Mouse (Mus musculus): ENCODE data around the gene Nkx2-2.
"Not testable (repeated sequence)": the region's sequence is repeated elsewhere in the genome, so short reads cannot be mapped to it uniquely, and the experiment has no call there.

Gene Nkx2-2

DNA sequence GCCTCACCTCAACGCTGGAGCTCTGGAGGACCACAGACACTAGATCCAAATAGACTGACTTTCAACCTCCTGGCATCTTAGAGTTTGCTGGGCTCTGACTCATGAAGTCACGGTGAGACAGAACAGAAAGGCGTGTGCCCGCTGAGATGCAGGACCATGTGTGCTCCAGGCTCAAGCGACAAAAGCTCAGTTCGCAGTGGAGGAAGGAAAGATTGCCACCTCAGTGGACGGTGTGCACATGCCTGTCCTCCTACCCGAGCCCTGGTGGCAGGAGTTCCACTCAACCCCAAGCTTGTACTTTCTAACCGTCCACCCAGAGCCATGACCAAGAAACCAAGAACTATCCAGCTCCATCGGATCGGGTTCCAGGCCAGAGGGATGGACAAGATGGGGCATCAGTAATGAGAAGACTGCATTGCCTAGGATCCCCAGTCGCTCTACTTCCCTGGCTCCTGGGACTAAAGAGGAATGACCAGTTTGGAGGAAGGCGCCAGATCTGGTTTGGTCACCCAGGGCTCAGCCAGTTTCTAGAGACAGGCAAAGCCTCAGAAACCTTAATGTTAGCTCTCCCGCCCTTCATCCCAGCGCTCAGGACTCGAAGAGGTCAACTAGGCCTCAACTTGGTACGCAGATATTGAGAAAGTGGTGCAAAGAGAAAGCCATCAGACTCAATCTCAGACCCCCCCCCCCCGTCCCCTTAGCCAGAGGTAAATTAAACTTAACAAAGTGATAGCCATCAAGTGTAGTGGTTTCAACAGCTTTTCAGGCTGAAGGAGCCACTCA, 11.9 kb downstream of the Nkx2-2 start:
- DNase-seq (ENCODE audit: extremely low spot score, low read depth, low spot score): no peak

DNA sequence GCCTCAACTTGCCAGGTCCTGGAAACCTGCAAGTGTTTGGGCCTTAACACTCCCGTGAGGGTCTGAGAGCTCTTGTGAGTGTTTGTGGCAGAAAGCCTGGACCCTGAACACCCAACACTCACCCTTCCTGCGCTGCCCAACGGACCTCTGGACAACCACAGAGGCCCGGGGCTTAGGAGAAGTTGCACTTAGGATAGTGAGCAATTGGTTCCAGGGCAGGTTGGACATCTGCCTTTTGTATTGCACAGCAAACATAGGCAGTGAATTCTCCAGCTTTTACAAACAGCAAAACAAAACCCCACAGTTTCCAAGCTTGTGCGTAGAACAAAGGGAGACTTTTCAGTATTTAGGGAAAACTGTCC, 12.8 kb downstream of the Nkx2-2 start:
- no peak for DNase-seq (ENCODE audit: extremely low spot score, low read depth, low spot score)

DNA sequence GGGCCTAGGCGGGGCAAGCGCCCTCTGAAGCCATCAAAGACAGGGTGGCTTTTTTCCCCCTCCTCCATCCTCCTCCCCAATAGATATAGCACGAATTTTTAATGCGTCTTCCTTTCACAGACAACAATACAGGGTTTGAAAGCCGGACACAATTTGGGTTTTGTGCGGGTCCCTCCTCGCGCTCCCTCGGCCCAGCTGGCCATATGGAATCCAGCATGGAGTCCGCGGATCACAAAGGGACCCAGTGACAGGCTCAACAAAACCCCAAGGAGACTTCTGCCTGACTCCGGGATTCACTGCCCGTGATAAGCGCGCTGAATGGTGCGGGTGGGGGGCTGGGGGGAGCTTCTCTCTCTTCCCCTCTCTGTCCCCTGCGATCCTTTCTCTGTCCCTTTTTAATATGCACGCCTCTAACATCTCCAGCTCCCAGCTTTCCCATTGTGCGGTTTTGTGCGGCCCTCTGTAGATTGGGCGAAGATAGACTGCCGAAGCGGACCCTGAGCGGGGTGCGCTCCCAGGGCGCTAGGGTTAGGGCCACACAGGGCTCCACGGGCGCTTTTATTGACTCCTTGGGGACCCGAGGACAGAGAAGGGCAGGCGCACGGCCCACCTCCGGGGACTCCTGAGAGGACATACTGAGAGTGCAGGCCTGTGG, 13.3 kb downstream of the Nkx2-2 start:
- DNase-seq (ENCODE audit: extremely low spot score, low read depth, low spot score): no peak

DNA sequence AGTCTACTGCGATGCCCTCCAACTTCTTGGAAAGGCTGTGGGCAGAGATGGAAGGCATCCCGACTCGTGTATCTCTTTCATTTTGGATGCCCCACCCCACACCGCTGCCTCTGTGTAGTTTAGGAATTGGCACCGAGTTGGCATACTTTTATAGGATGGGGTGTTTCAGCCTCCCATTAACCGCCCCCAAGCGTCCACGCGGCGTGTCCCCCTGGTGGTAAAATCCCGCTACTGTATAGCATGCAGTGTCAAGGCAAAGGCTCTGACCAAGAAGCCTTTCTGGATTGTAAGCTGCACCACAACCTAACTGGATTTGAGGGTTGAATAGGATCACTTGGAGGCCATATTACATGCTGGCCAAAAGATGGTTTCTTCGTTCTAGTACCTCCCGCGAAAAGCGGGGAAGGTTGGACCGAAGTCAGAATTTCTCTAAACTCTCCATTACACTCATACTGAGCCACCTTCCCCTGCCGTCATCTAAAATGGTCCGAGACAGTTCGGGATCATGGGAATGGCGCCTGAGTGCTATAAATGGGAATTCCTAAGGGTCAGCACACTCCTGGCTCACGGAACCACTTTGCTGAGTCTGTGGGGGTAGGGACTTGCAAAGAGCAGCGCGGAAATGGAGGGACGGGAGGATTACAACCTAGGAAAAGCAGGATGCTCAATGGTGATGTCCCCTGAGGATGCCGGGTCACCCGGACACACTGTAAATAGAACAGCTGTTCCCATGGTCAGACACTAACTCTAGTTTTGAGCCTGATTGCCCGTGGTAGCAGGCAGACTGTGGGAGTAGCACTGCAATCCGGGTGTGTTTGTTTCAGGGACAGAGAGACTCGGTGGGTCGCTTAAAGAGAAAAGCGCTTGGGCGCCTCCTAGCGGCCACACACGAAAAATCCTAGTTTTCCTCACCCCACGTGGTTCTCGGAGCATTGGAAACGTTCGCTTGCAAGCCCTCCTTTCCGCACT, 15.7 kb downstream of the Nkx2-2 start:
- DNase-seq (ENCODE audit: extremely low spot score, low read depth, low spot score): no peak

DNA sequence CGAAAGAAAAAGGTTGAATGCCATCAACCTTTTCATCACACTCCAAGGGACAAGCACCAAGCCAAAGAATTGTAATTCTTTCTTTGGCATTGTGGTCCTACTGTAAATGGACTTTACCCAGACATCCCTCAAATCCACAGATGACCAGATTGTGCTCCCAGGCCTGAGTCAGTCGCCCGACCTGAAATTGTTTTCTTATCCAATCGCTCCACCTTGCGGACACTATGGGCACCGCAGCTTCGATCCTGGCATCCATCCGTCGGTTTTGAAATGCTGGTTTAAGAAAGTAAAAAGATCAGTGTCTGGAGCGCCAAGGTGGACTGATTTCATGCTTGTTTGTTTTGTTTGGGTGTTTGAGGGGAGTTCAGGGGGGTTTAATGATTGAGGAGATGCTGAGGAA, 16.4 kb downstream of the Nkx2-2 start:
- no peak for DNase-seq (ENCODE audit: extremely low spot score, low read depth, low spot score)

DNA sequence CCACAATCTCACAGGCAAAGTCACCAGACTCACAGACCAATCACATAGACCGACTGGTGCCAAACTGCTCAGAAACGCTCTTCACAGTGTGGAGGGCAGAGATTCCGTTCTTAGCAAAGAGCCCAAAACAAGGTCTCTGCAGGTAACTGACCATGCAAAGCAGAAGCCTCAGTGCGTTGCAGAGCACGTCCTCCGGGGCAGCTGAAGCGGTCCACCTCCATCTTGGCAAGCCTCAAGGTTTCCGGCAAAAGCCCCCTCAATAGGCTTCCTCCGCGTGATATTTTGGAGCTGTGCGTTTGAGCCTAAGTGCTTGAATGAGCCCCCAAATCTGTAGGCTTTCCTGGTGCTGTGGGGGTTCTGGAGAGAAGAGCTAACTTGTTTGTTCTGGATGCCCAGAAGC, 18.7 kb downstream of the Nkx2-2 start:
- no peak for DNase-seq (ENCODE audit: extremely low spot score, low read depth, low spot score)

DNA sequence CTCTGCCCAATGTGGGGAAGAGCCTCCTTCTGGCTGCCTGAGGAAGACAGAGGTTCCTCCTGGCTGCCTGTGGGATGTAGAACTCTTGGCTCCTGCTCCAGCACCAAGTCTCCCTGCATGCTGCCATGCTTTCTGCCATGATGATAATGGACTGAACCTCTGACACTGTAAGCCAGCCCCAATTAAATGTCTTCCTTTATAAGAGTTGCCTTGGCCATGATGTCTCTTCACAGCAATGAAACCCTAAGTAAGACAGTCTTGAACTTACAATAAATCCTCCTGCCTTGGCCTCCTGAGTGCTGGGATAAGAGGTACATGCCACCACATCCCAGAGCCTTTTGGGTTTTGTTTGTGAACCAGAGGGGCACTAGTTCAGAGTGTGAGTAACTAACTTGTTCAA, 20.3 kb downstream of the Nkx2-2 start:
- no peak for DNase-seq (ENCODE audit: extremely low spot score, low read depth, low spot score)

DNA sequence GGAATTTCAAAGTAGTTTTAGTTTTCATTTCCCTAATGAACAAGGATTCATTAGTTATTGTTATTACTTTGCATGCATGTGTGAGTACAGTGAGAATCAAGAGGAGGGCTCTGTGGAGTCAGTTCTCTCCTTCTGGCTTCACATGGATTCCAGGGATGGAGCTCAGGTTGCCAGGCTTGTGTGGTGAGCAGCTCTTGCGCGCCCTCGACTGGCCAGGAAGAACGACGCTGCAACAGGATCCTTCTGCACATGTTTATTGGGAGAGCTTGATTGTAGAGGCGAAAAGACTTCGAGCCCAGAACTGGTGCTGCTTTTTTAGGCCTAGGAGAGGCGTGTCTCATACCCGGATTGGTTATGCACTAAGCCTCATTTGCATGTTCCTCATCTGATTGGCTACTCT, 23.5 kb downstream of the Nkx2-2 start:
- not testable (repeated sequence) for DNase-seq (ENCODE audit: extremely low spot score, low read depth, low spot score)

DNA sequence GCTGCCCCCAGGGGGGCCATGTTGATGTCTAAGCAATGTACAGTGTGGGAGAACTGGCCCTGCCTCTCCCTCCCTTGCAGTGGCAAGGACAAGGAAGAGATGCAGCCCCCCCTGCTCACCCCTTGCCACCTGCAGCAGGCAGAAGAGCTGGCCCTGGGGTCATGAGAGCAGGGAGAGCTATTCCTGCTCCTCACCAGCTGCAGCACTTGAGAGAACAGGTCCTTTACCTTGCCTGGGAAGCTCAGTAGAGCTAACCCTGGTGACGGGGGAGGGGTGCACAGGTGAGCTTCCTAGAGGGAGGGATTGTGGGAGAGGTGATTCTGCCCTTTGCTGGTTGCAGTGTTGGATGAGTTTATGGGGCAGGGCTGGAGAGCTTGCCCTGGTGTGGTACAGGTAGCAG, 28.2 kb downstream of the Nkx2-2 start:
- no peak for DNase-seq (ENCODE audit: extremely low spot score, low read depth, low spot score)

DNA sequence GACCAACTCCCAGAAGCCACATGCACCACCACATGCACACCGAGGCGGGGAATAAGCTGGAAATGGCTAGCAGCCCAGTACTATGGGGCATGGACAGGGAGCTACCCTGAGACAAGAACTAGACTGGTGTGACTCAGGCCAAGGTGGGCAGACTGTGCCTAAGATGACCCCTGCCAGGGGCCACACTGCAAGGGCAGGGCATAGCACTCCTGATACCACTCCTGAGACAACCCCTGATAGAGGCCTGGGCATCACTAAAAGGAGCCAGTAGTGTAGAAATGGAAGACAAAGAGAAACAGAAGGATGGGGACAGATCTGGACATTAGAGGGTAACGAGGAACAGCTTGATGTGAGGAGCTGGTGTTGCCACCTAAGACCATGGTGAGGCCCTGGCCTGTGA, 28.7 kb downstream of the Nkx2-2 start:
- no peak for DNase-seq (ENCODE audit: extremely low spot score, low read depth, low spot score)

DNA sequence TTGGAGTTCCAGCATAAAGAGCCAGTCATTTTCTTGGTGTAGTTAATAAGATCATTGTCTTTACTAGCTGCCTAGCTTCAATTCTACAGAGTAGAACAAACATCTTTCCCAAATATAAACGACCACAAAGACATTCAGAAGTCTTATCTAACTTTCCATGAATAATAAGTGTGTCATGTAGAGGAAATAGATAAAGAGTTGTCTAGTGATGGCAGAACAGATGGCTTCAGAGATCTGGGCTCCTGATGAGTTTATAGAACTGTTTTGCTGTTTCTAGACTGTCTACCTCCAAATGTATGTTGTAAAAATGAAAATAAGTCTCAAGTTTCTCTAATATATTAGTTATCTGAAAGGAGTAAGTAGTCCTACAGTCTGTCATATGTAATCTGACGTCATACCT, 41.5 kb downstream of the Nkx2-2 start:
- DNase-seq (ENCODE audit: extremely low spot score, low read depth, low spot score): no peak

All from hindlimb bud, embryonic 11.5 days (tissue).